Mouse (Mus musculus) kidney, adult 18-20 months (tissue): ENCODE data around the gene Arhgap10.
A peak's percentile ranks its signal among the peaks of the same experiment; 100 is the strongest.

ENCODE experiments used
- DNase-seq: peaks from one replicate; pipeline ENCODE4 v3.0.0; 2021

Gene Arhgap10

GRCm38 (mm10) chr8:77483676-77484075, 34.1 kb downstream of the Arhgap10 start:
- no peak for DNase-seq

- no peak for DNase-seq
These were observed 36.0 kb downstream of the Arhgap10 start for GRCm38 (mm10) chr8:77481791-77482190.

- DNase-seq: no peak
These were observed 37.8 kb downstream of the Arhgap10 start for GRCm38 (mm10) chr8:77479995-77480394.

- DNase-seq: no peak
These were observed 38.9 kb downstream of the Arhgap10 start for GRCm38 (mm10) chr8:77478913-77479273.

- no peak for DNase-seq
These were observed 39.4 kb downstream of the Arhgap10 start for GRCm38 (mm10) chr8:77478155-77478912.

- no peak for DNase-seq
These were observed 40.1 kb downstream of the Arhgap10 start for GRCm38 (mm10) chr8:77477684-77478083.

- no peak for DNase-seq
These were observed 43.1 kb downstream of the Arhgap10 start for GRCm38 (mm10) chr8:77474614-77475013.

- no peak for DNase-seq
These were observed 44.0 kb downstream of the Arhgap10 start for GRCm38 (mm10) chr8:77473773-77474172.

GRCm38 (mm10) chr8:77473373-77473772, 44.4 kb downstream of the Arhgap10 start:
- DNase-seq: peak; percentile 73

- no peak for DNase-seq
These were observed 56.4 kb downstream of the Arhgap10 start for GRCm38 (mm10) chr8:77461392-77461791.

- DNase-seq: no peak
These were observed 57.4 kb downstream of the Arhgap10 start for GRCm38 (mm10) chr8:77460363-77460762.

- DNase-seq: no peak
These were observed 58.1 kb downstream of the Arhgap10 start for GRCm38 (mm10) chr8:77459696-77460095.

- no peak for DNase-seq
These were observed 59.2 kb downstream of the Arhgap10 start for GRCm38 (mm10) chr8:77458575-77458974.

- DNase-seq: no peak
These were observed 61.5 kb downstream of the Arhgap10 start for GRCm38 (mm10) chr8:77456263-77456662.

- no peak for DNase-seq
These were observed 63.9 kb downstream of the Arhgap10 start for GRCm38 (mm10) chr8:77453836-77454235.

GRCm38 (mm10) chr8:77451466-77452382, 66.0 kb downstream of the Arhgap10 start:
- DNase-seq: no peak

- DNase-seq: no peak
These were observed 66.7 kb downstream of the Arhgap10 start for GRCm38 (mm10) chr8:77451052-77451451.

- no peak for DNase-seq
These were observed 71.5 kb downstream of the Arhgap10 start for GRCm38 (mm10) chr8:77446294-77446693.

- no peak for DNase-seq
These were observed 72.1 kb downstream of the Arhgap10 start for GRCm38 (mm10) chr8:77445642-77446041.

- peak; percentile 48 for DNase-seq
These were observed 73.4 kb downstream of the Arhgap10 start for GRCm38 (mm10) chr8:77444166-77444870.

GRCm38 (mm10) chr8:77442452-77442851, 75.3 kb downstream of the Arhgap10 start:
- DNase-seq: no peak

GRCm38 (mm10) chr8:77440913-77441312, 76.8 kb downstream of the Arhgap10 start:
- DNase-seq: no peak

- DNase-seq: peak; percentile 47
These were observed 77.4 kb downstream of the Arhgap10 start for GRCm38 (mm10) chr8:77440324-77440880.
